Mouse (Mus musculus): ENCODE data around the gene Rpf2.

Rpf2 gene

GRCm38 (mm10) chr10:40249625-40250024 is 2.8 kb upstream of the Rpf2 start:
- no peak for DNase-seq (ENCODE audit: low spot score)

DNA sequence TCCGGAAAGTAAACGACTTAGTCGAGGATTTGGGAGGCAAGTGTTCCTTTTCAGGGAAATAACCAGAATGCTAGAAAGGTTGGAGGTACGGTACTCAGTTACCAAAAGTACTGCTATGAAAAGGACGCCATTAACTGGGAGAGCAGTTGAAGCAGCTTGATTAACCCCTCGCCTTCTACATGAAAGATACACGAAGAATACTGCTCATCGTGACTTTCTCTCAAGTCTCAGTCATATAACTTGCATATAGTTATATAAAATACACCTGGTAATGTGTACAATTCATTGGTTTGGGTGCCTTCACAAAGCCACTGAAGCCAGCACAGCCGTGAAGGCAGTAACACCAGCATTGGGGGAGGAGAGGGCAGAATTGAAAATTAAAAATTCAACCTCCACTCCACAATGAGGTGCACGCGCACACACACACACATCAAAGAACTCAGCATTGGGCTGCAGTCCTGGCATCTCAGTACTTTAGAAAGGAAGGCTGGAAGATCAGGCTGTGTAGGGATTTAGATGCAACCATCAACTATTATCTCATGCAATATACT is 405 bp upstream of the Rpf2 start:
- DNase-seq (ENCODE audit: low spot score): no peak

DNA sequence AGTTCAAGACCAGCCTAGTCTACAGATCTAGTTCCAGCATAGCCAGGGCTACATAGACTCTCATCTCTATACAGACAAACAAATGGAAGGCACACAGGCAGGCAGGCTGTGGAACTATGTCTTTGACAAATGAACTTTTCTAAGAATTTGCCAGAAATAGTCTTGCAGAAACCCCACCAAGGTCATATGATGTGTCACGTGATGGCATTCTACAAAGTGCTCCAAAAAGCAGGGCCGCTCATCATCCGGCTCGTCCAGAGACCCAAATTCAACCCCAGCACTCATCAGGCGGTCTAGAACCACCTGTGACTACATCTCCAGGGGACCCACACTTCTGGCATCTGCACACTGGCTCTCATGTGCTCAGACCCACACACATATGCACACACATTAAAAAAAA is 9.0 kb downstream of the Rpf2 start:
- DNase-seq (ENCODE audit: low spot score): no peak

GRCm38 (mm10) chr10:40233241-40233640 is 13.6 kb downstream of the Rpf2 start:
- DNase-seq (ENCODE audit: low spot score): no peak

DNA sequence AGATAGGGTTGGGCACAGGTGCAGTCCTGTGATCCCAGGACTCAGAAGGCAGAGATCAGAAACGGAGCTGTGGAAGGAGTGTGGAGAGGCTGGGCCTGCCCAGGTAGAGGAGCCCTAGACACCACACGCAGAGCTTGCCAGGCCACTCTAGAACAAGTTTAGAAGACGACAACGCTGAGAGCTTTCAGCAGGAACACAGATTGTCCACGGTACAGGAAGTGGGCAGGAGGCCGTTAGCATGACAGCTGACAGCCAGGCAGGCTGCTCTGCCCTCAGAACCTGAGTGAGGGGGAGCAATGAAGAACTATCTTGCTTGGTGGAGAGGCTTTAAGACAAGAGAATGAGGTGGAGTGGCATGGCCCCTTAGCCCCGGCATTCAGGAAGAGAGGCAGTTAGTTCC is 14.4 kb downstream of the Rpf2 start:
- DNase-seq (ENCODE audit: low spot score): no peak

DNA sequence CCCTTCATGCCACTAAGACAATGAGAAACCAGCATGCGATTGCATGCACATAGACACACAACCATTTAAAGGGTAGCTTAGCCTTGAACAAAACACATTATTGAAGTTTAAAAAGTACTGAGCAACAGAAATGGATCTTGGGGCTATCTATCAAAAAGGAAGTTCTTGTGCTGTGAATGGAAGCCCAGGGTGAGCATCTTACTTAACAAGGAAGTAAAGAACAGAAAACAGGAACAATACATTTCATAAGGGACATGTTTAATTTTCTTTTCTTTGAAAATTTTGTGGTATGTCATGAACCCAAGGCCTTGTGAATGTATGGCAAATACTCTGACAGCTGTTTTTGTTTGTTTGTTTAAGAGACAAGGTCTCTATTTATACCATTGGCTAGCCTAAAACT is 17.1 kb downstream of the Rpf2 start:
- no peak for DNase-seq (ENCODE audit: low spot score)

GRCm38 (mm10) chr10:40227660-40228303 is 19.1 kb downstream of the Rpf2 start:
- no peak for DNase-seq (ENCODE audit: low spot score)

GRCm38 (mm10) chr10:40218874-40219273 is 28.0 kb downstream of the Rpf2 start:
- DNase-seq (ENCODE audit: low spot score): no peak

GRCm38 (mm10) chr10:40212443-40213169 is 34.2 kb downstream of the Rpf2 start:
- DNase-seq (ENCODE audit: low spot score): peak; percentile 80

GRCm38 (mm10) chr10:40195001-40195400 is 51.8 kb downstream of the Rpf2 start:
- no peak for DNase-seq (ENCODE audit: low spot score)

DNA sequence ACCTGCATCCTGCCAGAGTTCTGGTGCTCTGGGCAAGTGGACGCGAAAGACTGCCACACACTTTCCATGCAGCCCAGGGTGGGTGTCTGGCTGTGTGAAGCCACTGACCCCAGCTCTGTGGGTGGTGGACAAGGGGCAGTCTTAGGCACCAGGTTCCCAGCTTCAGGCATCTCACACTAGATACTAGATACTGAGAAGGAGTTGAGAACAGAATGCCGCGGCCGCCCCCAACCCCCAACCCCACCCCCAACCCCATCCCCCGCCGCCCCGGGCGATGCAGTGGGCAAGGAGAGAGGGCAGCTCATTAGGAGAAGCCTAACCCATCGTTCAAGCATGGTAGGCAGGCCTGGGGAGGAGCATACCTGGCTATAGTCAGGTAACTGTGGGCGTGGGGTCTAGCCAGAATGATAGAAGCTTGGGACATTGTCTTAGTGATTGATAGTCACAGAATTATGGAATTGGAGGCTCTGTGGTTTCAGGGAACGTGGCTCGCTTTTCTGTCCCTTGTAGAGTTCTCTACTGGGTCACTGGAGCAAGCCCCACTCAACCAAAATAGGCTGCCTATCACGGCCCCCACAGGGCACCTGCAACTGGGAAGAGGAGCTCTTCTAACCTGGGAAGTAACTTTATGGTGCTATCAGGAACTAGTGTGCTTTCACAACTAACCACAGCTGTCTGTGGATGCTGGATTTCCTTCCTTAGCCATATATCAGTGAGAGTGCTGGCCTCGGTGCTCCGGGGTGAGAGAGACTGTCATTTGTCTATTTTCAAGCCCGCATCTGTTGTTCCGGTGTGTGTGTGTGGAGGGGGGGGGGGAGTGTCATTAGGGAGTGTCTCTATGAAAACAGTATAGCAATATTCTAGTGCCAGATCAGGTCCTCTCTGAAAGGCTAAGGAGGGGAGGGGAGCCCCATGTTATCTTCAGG is 54.6 kb downstream of the Rpf2 start:
- no peak for DNase-seq (ENCODE audit: low spot score)

DNA sequence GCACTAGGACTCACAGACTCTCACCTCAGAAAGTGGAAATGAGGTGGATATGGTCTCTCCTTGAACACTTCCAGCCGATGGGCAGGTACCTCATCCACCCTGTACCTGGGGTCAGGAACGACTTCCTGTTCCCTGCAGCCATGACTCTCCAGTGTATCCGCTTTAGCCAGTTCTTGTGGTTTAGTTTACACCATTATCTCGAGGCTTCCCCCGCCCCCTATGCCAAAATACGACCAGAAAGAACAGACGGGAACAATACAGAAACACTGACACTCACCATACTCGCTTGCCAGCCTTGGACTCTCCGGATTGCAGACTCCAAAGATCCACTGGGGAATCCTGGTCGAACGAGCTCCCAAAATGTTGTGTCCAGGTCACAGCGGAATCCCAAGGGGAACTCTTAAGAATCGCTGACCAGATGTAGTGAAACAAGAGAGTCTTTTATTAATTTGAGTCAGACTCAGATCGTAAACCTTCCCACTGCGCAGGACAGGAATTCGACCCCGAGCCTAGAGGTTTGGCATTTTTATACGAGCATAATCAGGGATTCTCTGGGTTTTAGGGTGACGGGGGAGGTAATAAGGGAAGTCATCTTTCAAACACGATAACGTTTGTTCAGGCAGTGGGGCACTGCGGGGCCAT is 55.4 kb downstream of the Rpf2 start:
- no peak for DNase-seq (ENCODE audit: low spot score)

GRCm38 (mm10) chr10:40190871-40191270 is 56.0 kb downstream of the Rpf2 start:
- DNase-seq (ENCODE audit: low spot score): no peak

GRCm38 (mm10) chr10:40189689-40190088 is 57.1 kb downstream of the Rpf2 start:
- no peak for DNase-seq (ENCODE audit: low spot score)

GRCm38 (mm10) chr10:40188831-40189230 is 58.0 kb downstream of the Rpf2 start:
- DNase-seq (ENCODE audit: low spot score): no peak

DNA sequence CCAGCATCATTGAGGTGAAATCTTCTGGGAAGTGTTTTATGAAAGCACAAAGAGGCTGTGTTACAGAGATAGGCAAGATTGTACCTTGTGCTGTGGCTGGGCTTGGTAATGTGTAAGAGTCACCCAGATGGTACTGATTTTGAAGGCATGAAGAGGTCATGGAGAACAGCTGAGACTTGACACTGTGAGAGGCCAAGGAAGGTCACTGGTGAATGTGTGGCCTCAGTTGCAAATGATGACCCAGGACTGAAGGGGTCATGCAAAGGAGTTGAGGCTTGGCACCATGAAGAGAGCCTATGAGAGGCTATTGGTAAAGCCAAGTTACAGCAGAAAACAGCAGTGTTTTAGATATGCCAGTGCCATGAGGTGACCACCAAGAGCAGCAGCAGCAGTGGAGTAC is 60.9 kb downstream of the Rpf2 start:
- no peak for DNase-seq (ENCODE audit: low spot score)

DNA sequence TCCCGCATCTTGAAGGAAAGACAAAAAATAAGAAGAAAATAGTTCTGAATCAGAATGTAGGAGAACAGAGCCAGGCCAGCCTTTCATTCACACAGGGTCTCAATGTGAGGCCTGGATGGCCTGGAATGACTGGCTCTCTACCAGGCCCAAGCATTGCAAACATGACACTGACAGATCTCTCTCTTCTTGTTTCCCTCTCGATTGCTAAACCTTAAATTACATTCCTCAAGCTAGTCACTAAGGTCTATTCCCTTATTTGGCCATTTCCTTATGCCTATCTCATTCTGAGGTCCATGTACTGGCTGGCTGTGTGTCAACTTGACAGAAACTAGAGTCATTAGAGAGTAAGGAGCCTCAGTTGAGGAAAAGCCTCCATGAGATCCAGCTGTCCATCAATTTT is 66.8 kb downstream of the Rpf2 start:
- no peak for DNase-seq (ENCODE audit: low spot score)

- no peak for DNase-seq (ENCODE audit: low spot score)
Observed at GRCm38 (mm10) chr10:40179142-40179541, 67.7 kb downstream of the Rpf2 start.

GRCm38 (mm10) chr10:40177323-40177962 is 69.4 kb downstream of the Rpf2 start:
- DNase-seq (ENCODE audit: low spot score): no peak
